Mouse (Mus musculus): Measurements from ENCODE around the gene Megf11.

Megf11 gene

GRCm38 (mm10) chr9:64568467-64569260 lies 183.2 kb downstream of the Megf11 start:
- DNase-seq, result no peak

- no peak for DNase-seq
These were observed 185.0 kb downstream of the Megf11 start for GRCm38 (mm10) chr9:64570448-64570847.

DNA sequence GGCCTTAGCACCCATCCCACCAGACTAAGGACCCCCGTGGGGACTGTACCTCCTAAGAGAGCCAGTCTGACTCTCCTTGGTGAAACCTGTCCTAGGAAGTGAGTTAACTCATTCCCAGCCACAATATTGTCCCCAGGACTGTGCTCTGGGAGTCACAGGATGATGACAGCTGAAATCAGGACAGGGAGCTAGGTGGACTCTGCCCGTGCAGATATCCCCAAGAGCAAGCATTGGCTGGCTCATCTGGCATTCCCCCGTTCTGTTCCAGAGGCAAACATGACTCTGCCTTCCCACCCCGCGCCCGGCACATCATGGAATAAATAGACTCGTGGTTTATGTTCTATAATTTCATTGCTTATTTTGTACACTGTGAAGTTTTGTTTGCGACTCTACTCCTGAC lies 185.7 kb downstream of the Megf11 start:
- no peak for DNase-seq

- DNase-seq, result no peak
These were observed 187.3 kb downstream of the Megf11 start for GRCm38 (mm10) chr9:64572629-64573190.

- DNase-seq, result no peak
These were observed 190.2 kb downstream of the Megf11 start for GRCm38 (mm10) chr9:64575658-64576057.

DNA sequence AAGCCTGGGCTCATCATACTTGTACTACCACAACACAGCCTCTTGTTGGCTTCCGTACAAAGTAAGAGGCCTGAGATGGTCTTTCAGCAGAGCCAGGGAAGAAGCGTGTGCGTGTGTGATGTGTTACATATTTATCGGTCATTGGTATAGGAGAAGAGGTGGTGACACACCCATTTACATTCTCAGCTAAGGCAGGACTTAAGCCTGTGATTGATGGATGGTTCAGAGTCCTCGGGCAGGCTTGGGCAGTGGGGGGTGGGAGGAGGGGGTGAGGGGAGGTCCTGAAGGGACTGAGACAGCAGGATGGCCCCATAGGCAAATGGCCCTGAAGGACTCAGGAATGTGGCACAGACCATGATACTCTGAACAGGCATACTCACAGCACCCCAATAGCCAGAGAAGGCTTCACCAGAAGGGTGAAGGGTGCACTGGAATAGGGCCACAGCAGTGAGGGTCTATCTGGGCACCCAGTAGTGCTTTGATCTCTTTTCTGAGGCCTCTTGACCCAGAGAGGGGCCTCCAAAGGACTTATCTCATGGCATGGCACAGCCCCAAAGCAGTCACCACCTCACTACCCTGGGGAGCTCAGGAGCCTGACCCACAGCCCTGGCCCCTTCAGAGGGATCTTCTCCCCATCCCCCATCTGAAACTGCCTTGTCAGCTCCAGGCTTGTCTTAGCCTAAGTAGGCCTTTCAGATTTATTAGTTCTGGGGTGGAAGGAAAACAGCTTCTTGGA lies 190.9 kb downstream of the Megf11 start:
- DNase-seq, result no peak

- DNase-seq, result no peak
These were observed 191.7 kb downstream of the Megf11 start for GRCm38 (mm10) chr9:64577156-64577555.

DNA sequence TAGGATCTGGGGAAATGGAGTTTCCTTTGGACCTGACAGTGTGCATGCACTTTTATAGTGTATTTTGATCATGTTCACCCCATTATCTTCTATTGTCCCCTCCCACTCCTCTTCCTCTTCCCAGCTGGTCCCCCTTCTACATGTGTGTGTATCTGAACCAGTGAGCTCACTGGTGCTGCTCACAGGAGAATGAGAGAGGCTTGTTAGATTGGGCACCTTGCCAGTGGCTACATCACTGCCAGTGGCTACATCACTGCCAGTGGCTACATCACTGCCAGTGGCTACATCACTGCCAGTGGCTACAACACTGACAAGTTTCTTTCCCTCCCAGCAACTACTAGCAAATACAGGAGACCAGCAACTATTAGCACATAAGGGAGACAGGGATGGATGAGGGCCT lies 192.6 kb downstream of the Megf11 start:
- no peak for DNase-seq

GRCm38 (mm10) chr9:64579306-64579705 lies 193.9 kb downstream of the Megf11 start:
- DNase-seq, result peak in 1 of 2 experiments; percentile 21

DNA sequence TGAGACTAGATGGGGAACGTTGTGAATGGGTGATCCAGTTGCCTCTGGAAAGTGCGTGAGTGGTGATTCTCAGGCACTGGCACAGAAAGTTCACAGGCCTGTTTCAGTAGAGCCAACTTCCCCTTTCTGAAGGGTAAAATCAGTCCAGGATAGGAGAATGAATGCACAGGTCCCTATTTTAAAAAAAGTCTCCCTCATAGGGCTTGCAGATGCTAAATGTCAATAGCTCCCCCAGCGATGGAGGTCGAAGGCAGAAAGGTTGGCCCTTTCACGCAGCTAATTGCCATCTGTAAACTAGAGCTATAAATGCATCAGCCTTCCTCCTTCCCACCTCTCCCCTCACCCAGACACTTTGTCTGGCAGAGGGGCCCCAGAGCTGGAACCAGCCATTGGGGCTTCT lies 200.9 kb downstream of the Megf11 start:
- DNase-seq, result no peak

DNA sequence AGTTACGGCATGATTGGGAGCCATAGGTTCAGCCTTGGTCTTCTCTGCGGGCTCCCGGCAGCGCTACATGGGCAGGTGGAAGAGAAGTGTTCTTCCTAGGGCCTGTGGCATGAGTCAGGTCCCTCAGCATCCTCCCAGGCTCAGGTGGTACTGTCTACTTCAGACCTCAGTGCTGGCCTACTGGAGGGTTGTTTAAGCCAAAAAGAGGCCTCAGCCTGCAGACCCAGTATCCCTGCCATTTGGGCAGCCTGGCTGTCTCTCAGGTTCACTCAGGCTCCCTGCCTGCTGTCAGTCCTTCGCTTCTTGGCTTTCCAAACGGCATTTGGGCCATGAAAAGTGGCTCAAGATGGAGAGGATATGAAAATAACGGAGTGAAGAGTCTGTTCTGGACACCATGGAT lies 202.6 kb downstream of the Megf11 start:
- no peak for DNase-seq

DNA sequence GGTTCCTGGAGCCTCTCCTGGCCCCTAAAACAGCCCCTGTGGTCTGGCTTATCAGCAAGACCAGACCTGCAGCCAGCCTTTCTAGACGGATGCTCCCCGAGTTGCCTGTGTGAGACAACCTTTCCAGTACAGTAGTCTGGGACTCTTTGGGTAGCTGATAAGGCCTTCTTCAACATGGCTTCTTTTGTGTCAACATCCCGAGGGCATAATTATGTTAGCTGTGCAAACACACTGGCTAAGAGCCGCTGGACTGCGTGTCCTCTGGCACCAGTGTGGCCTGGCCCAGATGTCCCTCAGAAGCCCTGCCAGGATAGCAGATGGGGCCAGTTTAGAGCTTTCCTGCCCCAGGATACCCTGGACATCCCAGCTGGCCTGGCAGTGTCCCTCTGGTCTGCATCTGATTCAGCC lies 205.2 kb downstream of the Megf11 start:
- DNase-seq, result no peak

- no peak for DNase-seq
These were observed 206.0 kb downstream of the Megf11 start for GRCm38 (mm10) chr9:64591436-64591835.

DNA sequence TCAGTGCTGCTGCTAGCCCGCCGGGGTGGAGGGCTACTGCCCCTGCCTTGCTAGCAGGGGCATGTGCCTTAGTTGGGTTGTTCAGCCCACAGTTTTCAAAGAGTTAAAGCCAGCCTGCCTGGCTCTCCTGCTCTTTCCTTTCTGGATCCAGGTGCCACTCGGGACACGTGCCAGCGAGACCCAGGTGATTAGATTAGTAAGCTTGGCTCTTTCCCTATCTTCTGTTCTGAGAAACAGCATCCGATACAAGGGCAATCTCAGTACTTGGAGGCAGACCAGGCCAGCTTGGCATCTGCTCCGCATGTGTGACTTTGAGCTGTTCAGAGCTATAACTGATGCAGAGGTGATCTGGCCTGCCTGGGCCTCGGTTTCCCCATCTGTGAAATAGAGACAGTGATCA lies 209.0 kb downstream of the Megf11 start:
- DNase-seq, result no peak

DNA sequence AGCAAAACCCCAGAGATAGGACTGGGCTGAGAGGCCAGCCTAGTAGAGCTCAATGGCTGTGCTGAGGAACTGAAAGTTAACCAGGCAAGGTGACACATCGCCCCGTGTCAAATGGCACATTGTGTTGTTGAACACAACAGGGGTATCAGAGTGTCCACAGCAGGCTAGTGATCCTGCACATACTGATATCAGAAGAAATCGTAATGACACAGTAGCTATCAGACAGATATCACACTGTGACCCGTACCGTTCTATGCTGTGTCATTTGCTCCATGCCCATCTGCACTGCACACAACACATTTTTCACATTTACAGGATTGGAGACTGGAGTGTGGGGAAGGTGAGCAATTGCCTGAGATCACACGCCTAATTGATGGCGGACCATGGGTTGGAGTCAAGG lies 213.0 kb downstream of the Megf11 start:
- no peak for DNase-seq

- DNase-seq, result peak in 1 of 2 experiments; percentile 6
These were observed 215.3 kb downstream of the Megf11 start for GRCm38 (mm10) chr9:64600731-64601130.

GRCm38 (mm10) chr9:64602895-64603294 lies 217.5 kb downstream of the Megf11 start:
- no peak for DNase-seq

DNA sequence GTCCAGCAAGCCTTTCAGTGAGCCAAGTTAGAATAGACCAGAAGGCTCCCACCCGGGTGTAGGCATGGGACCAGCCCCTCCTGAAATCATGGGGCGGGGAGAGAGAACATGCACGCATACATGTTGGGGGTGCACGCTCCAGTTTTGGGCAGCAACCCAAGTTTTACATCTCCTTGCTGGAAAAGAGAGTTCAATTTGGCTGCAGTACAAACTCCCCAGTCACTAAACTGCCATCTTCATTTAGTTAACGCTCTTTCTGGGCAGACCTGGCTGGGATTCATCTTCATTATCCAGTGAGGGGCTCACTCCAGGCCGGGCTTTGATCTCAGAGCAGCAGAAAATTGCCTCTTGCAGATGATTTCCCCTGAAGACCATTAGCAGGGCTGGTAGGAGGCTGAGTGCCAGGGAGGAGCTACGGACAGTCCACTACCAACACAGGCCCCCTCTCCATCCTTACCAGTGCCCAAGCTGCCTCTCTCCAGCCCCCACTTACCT lies 218.8 kb downstream of the Megf11 start:
- no peak for DNase-seq

DNA sequence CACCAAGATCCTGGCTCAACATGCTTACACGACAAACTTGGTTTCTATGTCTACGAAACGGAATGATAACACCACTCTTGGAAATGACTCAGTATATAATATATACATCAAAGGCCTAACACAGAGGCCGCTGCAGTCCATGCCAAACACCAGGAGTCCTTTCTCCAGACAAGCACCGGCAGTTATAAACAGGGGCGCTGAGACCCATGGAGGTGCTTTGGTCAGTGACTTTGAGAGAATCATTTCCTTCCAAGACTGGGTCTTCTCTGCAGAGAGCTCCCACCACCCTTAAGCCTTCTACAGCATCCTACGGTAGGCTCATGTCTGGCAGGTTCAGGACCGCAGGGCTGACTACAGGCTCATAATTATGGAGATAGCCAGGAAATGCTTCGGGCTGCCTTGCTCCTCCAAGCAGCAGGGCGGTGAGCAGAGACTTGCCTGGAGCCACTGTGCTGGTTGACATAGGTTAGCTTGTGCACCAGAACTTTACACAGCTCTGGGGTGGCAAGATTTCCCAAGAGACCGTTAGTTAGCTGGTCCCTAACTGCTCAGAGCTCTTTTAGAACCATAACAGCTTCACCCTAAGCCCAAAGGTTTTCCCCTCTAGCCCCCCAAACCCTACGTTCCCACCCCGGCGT lies 219.8 kb downstream of the Megf11 start:
- DNase-seq, result no peak

GRCm38 (mm10) chr9:64605735-64606349 lies 220.4 kb downstream of the Megf11 start:
- DNase-seq, result no peak

GRCm38 (mm10) chr9:64607049-64607448 lies 221.6 kb downstream of the Megf11 start:
- no peak for DNase-seq

DNA sequence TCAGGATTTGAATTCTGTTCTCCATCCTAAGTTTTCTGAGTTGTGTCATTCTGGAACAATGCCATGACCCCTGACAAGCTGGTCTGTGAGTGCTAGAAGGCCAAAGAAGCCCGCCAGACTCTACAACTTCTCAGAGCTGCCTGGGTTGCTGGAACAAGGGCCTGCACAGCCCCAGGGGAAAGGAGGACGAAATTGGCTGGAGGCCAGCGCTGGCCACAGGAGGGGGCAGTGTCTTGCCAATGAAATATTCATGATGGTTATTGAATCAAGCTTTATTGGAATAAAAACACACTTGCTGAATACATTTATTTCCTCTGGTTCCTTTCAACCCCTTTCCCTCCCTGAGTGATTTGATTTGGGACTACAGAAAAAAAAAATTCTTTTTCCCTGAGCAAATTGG lies 224.1 kb downstream of the Megf11 start:
- DNase-seq, result peak in 1 of 2 experiments; percentile 17
